Mouse (Mus musculus) thymus, postnatal 25 days (tissue): ENCODE measurements around the gene Reep3.
"Not testable (repeated sequence)": the region's sequence is repeated elsewhere in the genome, so short reads cannot be mapped to it uniquely, and the experiment has no call there.

Source experiments
- DNase-seq: peaks from one replicate; pipeline ENCODE4 v3.0.0; 2022

Reep3 gene

GRCm38 (mm10) chr10:67010521-67010920 is 86.2 kb downstream of the Reep3 start:
- no peak for DNase-seq

- DNase-seq = peak; percentile 57
Observed at GRCm38 (mm10) chr10:67004527-67005042, 92.2 kb downstream of the Reep3 start.

DNA sequence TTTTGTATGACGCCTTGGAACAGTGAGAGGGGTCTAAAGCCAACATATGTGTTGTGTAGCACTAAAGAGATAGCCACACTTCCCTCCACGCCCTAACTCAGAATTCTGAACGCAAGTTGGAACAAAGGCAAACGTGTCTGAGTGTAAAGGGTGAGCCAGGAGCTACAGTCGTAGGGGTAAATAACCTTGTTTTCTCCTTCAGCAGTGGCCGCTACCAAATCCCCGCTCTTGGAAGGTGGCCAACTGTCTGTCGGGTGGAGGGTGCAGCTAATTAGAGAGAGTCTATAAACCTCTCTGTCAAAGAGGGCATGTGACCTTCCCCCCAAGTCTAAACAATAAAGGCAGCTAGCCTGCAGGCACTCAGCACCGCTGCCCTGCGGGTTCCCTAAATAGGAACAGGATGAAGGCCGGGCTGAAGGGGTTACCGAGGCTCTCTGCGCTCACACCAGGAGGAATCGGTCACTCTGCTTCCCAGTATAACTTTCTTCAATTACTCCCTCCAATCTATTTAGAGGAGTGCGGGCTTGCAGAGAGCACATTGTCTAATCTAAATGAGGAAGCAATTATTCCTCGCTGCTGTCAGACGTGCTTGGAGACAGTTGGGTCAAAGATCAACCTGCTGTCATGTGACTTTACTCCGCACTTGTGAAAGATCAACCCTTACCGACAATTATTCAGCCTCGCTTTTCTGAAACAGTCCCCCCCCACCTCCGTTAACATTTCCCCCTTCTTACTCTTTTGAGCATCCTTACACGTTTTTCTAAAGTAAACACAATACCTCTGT is 92.8 kb downstream of the Reep3 start:
- peak; percentile 53 for DNase-seq

DNA sequence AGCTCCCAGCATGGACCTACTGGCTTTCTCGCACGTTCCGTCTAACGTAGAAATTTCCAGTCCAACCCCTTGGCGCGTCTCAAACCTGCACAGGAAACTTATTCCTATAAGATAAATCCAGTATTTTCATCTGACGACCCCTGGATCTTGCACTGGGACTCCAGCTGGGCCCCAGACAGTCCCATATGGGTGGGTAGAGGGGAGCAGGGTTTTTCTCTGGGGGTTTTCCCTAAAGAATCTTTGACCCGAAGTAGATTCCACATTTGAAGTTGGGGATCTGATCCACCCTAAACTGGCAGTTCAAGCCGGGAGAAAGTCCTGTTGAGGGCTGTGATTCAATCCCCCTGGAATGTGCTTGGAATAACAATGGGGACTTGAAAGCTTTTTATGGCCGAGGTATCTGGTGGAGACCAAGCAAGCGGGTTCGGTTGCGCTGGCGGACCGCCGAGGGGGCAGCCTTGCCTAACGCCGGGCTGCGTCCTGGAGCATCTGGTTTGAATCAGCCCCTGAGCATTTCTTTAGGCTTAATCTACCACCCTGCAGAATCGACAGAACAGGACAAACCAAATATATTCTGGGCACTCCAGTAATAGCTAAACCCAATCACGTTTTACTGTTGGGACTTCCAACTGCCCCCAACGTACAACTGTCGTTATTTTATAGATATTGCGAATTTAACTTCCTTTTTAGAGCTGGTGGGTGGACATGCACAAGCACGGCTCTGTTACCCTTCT is 93.6 kb downstream of the Reep3 start:
- DNase-seq = peak; percentile 18

DNA sequence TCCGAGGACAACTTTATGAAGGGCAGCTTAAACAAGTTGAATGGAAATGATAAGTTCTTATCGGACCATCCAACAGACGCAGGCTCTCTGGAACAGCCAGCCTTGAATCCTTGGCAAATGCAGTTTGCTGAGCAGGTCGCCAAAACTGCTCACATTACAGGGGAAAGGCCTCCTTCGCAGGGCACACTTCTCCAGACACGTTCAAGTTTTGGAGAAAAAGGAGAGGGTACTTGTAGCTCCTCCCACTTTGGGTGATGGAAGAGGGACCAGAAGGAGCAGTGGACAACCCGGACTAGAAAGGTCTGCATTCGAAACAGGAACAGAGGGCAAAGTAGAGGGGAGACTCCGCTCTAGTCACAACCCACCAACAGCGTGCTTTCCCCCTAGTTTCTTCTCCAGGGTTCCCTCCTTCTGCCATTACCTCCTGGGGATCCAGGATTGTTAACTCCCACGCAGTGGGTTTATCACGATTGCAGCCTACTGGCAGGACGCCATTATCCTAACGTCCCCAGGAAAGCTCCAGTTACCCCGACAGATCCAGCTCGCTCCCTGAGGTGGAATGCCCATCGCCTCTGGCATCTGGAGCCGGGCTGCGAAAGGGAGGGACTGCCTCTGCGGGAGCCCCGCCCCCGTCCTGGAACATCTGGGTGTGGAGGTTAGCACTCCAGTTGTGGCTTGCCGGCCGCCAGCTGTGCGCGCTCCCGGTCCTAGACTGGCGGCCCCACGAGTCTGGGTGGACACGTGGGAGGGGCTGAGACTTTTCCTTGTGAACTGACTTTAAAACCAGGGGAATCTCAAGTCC is 94.3 kb downstream of the Reep3 start:
- peak; percentile 26 for DNase-seq

DNA sequence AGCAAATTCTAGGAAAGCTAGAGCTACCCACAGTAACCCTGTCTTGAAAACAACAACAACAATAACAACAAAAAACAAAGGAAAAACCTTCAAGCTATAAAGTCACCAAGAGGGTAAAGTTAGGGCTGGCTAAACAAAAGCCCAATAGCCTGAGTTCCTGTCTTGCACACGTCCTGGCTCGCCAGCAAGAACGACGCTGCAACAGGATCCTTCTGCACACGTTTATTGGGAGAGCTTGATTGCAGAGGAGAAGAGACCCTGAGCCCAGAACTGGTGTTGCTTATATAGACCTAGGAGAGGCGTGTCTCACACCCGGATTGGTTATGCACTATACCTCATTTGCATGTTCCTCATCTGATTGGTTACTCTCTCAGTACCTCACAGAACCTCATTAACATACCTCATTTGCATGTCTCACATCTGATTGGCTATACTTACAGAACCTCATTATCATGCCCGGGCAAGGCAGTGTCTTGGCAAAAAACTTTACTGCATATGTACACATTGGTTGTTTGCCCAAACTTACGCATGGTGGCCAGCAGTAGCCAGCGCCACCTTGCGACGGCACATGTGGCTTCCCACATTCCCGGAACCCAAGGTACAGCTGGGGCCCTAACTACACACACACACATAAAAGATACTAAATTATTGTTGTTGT is 95.7 kb downstream of the Reep3 start:
- not testable (repeated sequence) for DNase-seq

- DNase-seq = no peak
Observed at GRCm38 (mm10) chr10:67000136-67000535, 96.6 kb downstream of the Reep3 start.

GRCm38 (mm10) chr10:66998770-66999169 is 98.0 kb downstream of the Reep3 start:
- no peak for DNase-seq

- no peak for DNase-seq
Observed at GRCm38 (mm10) chr10:66995181-66995580, 101.6 kb downstream of the Reep3 start.

- DNase-seq = no peak
Observed at GRCm38 (mm10) chr10:66994469-66994868, 102.3 kb downstream of the Reep3 start.

DNA sequence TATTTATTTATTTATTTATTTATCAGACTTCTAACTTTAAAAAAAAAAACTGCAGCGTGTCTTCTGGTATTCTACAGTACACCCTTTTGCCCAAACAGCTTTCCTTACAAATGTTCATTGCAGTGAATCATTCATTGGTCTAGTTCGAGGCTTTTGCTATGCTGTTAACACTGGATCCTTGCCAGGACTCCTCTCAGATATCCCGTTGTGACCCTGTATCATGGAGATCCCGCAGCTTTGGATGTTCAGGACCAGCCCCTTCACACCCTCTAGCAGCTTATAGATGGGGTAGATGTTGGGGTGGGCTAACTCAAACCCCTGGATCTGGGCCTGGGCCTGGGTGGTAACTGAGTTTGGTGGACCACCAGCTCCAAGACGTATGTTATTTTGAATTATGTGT is 104.2 kb downstream of the Reep3 start:
- DNase-seq = no peak

DNA sequence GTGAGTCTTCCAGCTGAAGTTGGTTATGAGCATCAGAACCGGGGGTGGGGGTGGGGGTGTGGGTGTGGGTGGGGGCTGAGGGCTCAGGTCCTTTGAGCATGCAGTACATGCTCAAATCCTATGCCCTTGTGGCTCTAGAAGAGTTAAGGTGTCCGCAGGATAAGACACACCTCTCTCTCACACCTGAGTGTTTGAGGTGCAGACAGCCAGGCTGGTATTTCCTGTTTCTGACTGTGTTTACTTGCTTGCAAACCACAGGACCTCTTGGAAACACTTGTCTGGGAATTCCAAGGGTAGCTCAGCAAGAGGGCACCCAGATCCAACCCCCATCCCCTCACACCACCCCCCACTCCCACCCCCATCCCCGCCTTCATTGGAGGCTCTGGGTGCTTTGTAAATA is 106.2 kb downstream of the Reep3 start:
- no peak for DNase-seq

DNA sequence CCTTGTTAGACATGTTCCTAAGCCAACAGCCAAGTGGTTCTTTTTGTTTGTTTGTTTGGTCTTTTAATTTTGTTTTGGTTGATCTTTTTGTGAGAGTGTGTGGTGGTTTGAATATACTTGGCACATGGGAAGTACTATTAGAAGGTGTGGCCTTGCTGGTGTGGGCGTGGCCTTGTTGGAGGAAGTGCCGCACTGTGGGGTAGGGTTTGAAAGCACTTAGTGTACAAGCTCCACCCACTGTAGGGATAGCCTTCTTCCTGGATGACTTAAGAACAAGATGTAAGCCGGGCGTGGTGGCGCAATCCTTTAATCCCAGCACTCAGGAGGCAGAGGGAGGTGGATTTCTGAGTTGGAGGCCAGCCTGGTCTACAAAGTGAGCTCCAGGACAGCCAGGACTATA is 113.7 kb downstream of the Reep3 start:
- no peak for DNase-seq

- DNase-seq = no peak
Observed at GRCm38 (mm10) chr10:66978215-66978614, 118.5 kb downstream of the Reep3 start.

DNA sequence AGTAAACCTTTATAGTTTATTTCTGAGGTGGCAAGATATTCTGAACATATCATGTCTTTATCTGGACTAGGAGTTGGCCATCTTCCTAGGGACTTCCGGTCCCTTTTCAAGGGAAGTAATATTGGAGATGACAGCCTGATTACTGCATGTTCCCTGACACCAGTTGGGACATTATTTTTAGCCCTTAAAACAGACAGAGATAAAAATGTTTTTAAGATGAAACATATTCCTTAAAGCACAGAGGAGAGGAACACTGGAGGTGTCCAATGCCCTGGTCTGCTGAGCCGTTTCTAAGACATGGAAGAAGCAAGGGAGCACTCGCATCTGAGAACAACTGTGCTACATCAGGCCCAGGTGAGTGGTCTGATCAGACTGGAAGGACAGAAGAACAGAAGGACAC is 119.7 kb downstream of the Reep3 start:
- no peak for DNase-seq

- DNase-seq = no peak
Observed at GRCm38 (mm10) chr10:66975451-66975850, 121.3 kb downstream of the Reep3 start.

GRCm38 (mm10) chr10:66974417-66974816 is 122.3 kb downstream of the Reep3 start:
- no peak for DNase-seq

- no peak for DNase-seq
Observed at GRCm38 (mm10) chr10:66973866-66974265, 122.9 kb downstream of the Reep3 start.

GRCm38 (mm10) chr10:66973274-66973673 is 123.5 kb downstream of the Reep3 start:
- no peak for DNase-seq

DNA sequence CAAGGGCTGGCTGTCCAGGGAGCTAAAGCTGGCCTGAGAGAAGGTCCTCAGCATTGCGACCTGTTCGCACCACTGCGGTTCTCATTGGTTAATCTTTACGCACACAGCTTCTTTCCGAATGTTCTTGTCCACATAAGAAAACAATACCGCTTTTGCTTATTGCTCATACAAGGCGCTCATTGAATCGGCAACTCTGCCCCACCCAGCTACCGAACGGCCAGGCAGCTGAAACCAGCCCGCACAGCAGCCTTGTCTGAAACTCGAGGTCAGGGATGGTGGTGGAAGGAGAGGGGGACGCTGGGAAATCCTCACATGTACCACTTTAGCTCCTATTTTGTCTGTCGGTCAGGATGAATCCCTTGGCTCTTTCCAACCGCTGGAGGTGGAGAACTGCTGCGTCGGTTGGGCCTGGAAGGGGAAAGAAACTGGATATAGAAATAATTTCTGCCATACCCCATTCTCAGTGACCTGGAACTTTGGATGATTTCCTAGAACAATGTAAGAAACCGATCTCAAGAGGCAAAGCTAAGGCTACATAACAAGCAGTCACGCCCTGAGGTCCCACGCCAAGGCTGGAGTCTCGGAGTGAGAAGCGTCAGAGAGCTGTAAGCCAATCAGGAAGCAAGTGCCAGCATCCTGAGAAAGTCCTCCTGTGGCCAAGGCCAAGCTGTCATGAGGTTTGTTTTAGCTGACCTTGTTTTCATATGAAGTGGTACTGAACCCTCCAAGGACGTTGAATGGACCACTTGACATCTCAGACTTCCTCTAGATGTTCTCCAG is 126.2 kb downstream of the Reep3 start:
- DNase-seq = no peak

GRCm38 (mm10) chr10:66969581-66969980 is 127.2 kb downstream of the Reep3 start:
- no peak for DNase-seq

GRCm38 (mm10) chr10:66969081-66969480 is 127.7 kb downstream of the Reep3 start:
- DNase-seq = no peak
